Mouse (Mus musculus) liver, postnatal 0 days (tissue): ENCODE measurements around the gene Rph3al.

ENCODE experiments used
- CTCF ChIP-seq: sonication (generic); IDR thresholded peaks from 2 replicates; pipeline ENCODE4 v1.5.1; 2016; ENCODE audit warnings: antibody characterized with exemption, low read depth
- EP300 ChIP-seq: IDR thresholded peaks from 2 replicates; pipeline ENCODE4 v1.6.1; 2016; ENCODE audit warnings: antibody characterized with exemption, low read depth, mild to moderate bottlenecking

DNA sequence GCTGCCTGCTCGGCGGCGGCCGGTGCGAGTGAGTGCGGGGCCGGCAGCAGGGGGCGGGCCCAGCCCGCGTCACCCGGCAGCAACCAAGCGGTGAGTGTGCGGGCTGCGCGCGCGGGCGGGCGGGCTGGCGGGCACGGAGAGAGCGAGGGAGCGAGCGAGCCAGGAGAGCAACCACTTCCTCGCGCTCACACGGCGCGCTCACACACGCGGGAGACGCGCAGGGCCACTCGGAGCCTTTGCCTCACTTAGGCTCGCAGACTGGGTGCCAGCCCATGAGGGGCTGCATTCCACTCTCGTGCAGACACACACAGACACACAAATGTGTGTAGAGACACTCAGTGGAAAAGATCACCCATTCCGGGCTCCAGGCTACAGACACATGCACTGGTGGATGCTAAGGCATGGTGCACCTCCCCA lies 142.2 kb downstream of the Rph3al start, which contains the start of gene Doc2b:
- TF ChIP-seq CTCF (no peak), EP300 (no peak)
